Mouse (Mus musculus) G1E (cell line): ENCODE data around the gene Hibch. TPM values are rescaled to one million over a fixed set of nuclear protein-coding genes. Genes with fewer than 3 reads are reported as not detected.
A peak's percentile ranks its signal among the peaks of the same experiment; 100 is the strongest.

ENCODE experiments used
- ATAC-seq: 2 replicates; pipeline ENCODE4 v1.8.0; 2016; ENCODE audit warnings: mild to moderate bottlenecking; ENCODE audit not compliant: insufficient number of reproducible peaks, poor library complexity, low FRiP score, severe bottlenecking; ENCODE audit errors: extremely low read depth
- DNase-seq: peaks from one replicate; pipeline ENCODE4 v3.0.0; 2012; ENCODE audit warnings: low spot score
- H3K27me3 ChIP-seq: 2 replicates; pipeline ENCODE4 v1.6.1; 2012; ENCODE audit warnings: mild to moderate bottlenecking, low read length, inconsistent platforms; ENCODE audit not compliant: insufficient read depth
- H3K36me3 ChIP-seq: replicated peaks from 2 replicates; pipeline ENCODE3; 2012; ENCODE audit warnings: mild to moderate bottlenecking, inconsistent platforms
- H3K4me1 ChIP-seq: 2 replicates; pipeline ENCODE4 v1.6.1; 2012; ENCODE audit warnings: low read depth, low read length, inconsistent platforms, mixed read lengths; ENCODE audit not compliant: insufficient read depth
- H3K4me3 ChIP-seq: 2 replicates; pipeline ENCODE4 v1.5.1; 2012; ENCODE audit warnings: low read depth, mild to moderate bottlenecking, inconsistent platforms, low read length, moderate library complexity, mixed read lengths
- H3K9me3 ChIP-seq: replicated peaks from 2 replicates; pipeline ENCODE4 v1.6.1; 2012; ENCODE audit warnings: inconsistent platforms
- CTCF ChIP-seq: IDR thresholded peaks from 2 replicates; pipeline ENCODE4 v1.5.1; 2012; ENCODE audit warnings: low read depth, low read length, inconsistent platforms, mixed read lengths
- GATA1 ChIP-seq: IDR thresholded peaks from 2 replicates; pipeline ENCODE4 v1.6.1; 2012; ENCODE audit warnings: borderline replicate concordance, low read length, inconsistent platforms, mixed read lengths
- GATA2 ChIP-seq: IDR thresholded peaks from 2 replicates; pipeline ENCODE4 v1.6.1; 2012; ENCODE audit warnings: low read depth, low read length, inconsistent platforms, borderline replicate concordance
- POLR2AphosphoS5 ChIP-seq: IDR thresholded peaks from 2 replicates; pipeline ENCODE4 v1.6.1; 2012; ENCODE audit warnings: low read depth, low read length, inconsistent platforms; ENCODE audit not compliant: insufficient replicate concordance
- TAL1 ChIP-seq: conservative IDR thresholded peaks from 2 replicates; pipeline ENCODE4 v1.6.1; 2012; ENCODE audit warnings: low read depth, low read length, inconsistent platforms, mixed read lengths
- polyA plus RNA-seq: library from polyadenylated mRNA; stranded (reverse); fragments of >175 nt; gene quantifications from 2 replicates; pipeline ENCODE4 v1.2.3, GENCODE M21; 2012
- total RNA-seq, 2 experiments: library from RNA; stranded (forward) in 1 of 2; stranded (reverse) in 1 of 2; fragments of 200-1000 nt in 1 of 2; fragments of >200 nt in 1 of 2; fragmentation: Nextera tagmentation in 1 of 2; gene quantifications; 2 replicates each; pipeline ENCODE4 v1.2.3; 2014 to 2017

The Hibch gene
- total and polyA plus RNA-seq, 3 experiments = 1.8 to 88.6 (median 61.8) TPM

GRCm38 (mm10) chr1:52802406-52802975 lies 42.2 kb upstream of the Hibch start:
- no peak for DNase-seq

GRCm38 (mm10) chr1:52805041-52805440 lies 39.7 kb upstream of the Hibch start:
- no peaks in the 10 kb centered on the region for H3K36me3 ChIP-seq
- TF ChIP-seq GATA1 = no peak
- TF ChIP-seq CTCF = no peak
- TF ChIP-seq GATA2 = no peak
- no peak for TF ChIP-seq POLR2AphosphoS5
- TF ChIP-seq TAL1 = no peak
- peaks cover 2% of the 10 kb centered on the region for H3K27me3 ChIP-seq
- H3K4me3 ChIP-seq = no peak overlapping the region
- DNase-seq (no peak), ATAC-seq (no peak)
- H3K4me1 ChIP-seq = no peaks in the 10 kb centered on the region
- no peaks in the 10 kb centered on the region for H3K9me3 ChIP-seq

More at GRCm38 (mm10) chr1:52802406-52802975, 42.2 kb upstream of the Hibch start:
- H3K36me3 ChIP-seq = no peaks in the 10 kb centered on the region
- no peak overlapping the region for H3K4me3 ChIP-seq
- no peaks in the 10 kb centered on the region for H3K4me1 ChIP-seq
- no peak for ATAC-seq
- H3K27me3 ChIP-seq = peaks cover 7% of the 10 kb centered on the region
- H3K9me3 ChIP-seq = no peaks in the 10 kb centered on the region
- TF ChIP-seq GATA1 (no peak), CTCF (no peak), GATA2 (no peak)

- DNase-seq (no peak), ATAC-seq (no peak)
- Histone ChIP-seq H3K36me3 (no peaks in the 10 kb centered on the region), H3K9me3 (no peaks in the 10 kb centered on the region), H3K4me3 (no peak overlapping the region), H3K27me3 (peaks cover 2% of the 10 kb centered on the region; the same call in 1 of the 2 replicates), H3K4me1 (no peaks in the 10 kb centered on the region)
- TF ChIP-seq TAL1 (no peak), POLR2AphosphoS5 (no peak)
Measured at GRCm38 (mm10) chr1:52808456-52808855, 36.3 kb upstream of the Hibch start.

GRCm38 (mm10) chr1:52816232-52816891 lies 28.4 kb upstream of the Hibch start:
- Histone ChIP-seq H3K4me3 (no peak overlapping the region), H3K36me3 (no peaks in the 10 kb centered on the region), H3K9me3 (no peaks in the 10 kb centered on the region), H3K27me3 (peaks cover 22% of the 10 kb centered on the region), H3K4me1 (no peaks in the 10 kb centered on the region)
- ATAC-seq (no peak), DNase-seq (no peak)
- no peak for TF ChIP-seq TAL1
- TF ChIP-seq GATA1 = no peak
- no peak for TF ChIP-seq GATA2
- TF ChIP-seq CTCF = no peak
- no peak for TF ChIP-seq POLR2AphosphoS5

GRCm38 (mm10) chr1:52816910-52817812 lies 27.6 kb upstream of the Hibch start, which contains the start of gene Inpp1:
Inpp1 (minus strand) TSS chr1:52817688.
- Histone ChIP-seq H3K4me3 (peak within 1 kb of the TSS; percentile 4; the same call in 1 of the 2 replicates), H3K36me3 (no peaks in the 10 kb centered on the region), H3K4me1 (no peaks in the 10 kb centered on the region), H3K27me3 (peaks cover 22% of the 10 kb centered on the region), H3K9me3 (no peaks in the 10 kb centered on the region)
- TF ChIP-seq GATA1 = no peak
- TF ChIP-seq CTCF = no peak
- no peak for TF ChIP-seq POLR2AphosphoS5
- no peak for TF ChIP-seq TAL1
- no peak for TF ChIP-seq GATA2
- ATAC-seq (no peak), DNase-seq (no peak)

GRCm38 (mm10) chr1:52817813-52818147 lies 26.9 kb upstream of the Hibch start:
- Histone ChIP-seq H3K9me3 (no peaks in the 10 kb centered on the region), H3K4me1 (no peaks in the 10 kb centered on the region), H3K27me3 (peaks cover 22% of the 10 kb centered on the region), H3K4me3 (no peak overlapping the region), H3K36me3 (no peaks in the 10 kb centered on the region)
- no peak for TF ChIP-seq GATA1
- no peak for TF ChIP-seq POLR2AphosphoS5
- no peak for TF ChIP-seq CTCF
- TF ChIP-seq GATA2 = no peak
- no peak for TF ChIP-seq TAL1
- no peak for ATAC-seq
- no peak for DNase-seq
